Mouse (Mus musculus) heart, adult 2 months (tissue): ENCODE measurements around the gene Crybg3. TPM values are rescaled to one million over a fixed set of nuclear protein-coding genes. Genes with fewer than 3 reads are reported as not detected.
"Not testable (repeated sequence)": the region's sequence is repeated elsewhere in the genome, so short reads cannot be mapped to it uniquely, and the experiment has no call there.

Experiments used
- DNase-seq, 2 experiments: peaks; one replicate each; pipeline ENCODE4 v3.0.0; 2021
- H3K27ac ChIP-seq: fragments of 200-600 bp; 2 replicates; pipeline ENCODE4 v1.8.1; 2022
- H3K27me3 ChIP-seq: fragments of 200-500 bp; 2 replicates; pipeline ENCODE4 v1.6.1; 2012; ENCODE audit warnings: mild to moderate bottlenecking, low read length, inconsistent platforms, mixed read lengths; ENCODE audit not compliant: control insufficient read depth, insufficient read depth
- H3K36me3 ChIP-seq: fragments of 200-500 bp; 2 replicates; pipeline ENCODE4 v1.6.1; 2012; ENCODE audit warnings: low read length, inconsistent platforms; ENCODE audit not compliant: control insufficient read depth, insufficient read depth
- H3K4me1 ChIP-seq: fragments of 200-500 bp; 2 replicates; pipeline ENCODE4 v1.6.1; 2011; ENCODE audit warnings: low read length; ENCODE audit not compliant: control insufficient read depth, insufficient read depth
- H3K4me3 ChIP-seq: fragments of 200-600 bp; 2 replicates; pipeline ENCODE4 v1.8.1; 2022
- H3K79me2 ChIP-seq: fragments of 200-500 bp; replicated peaks from 2 replicates; pipeline ENCODE4 v1.6.1; 2012; ENCODE audit warnings: mild to moderate bottlenecking, inconsistent platforms, low read length, moderate library complexity, mixed read lengths; ENCODE audit not compliant: control insufficient read depth, insufficient read depth
- H3K9ac ChIP-seq: fragments of 200-500 bp; 2 replicates; pipeline ENCODE4 v1.6.1; 2012; ENCODE audit warnings: low read depth, mild to moderate bottlenecking, control low read depth, inconsistent platforms, low read length, mixed read lengths
- CTCF ChIP-seq: fragments of 200-600 bp; IDR thresholded peaks from 2 replicates; pipeline ENCODE4 v1.8.1; 2022; ENCODE audit warnings: antibody characterized with exemption, mild to moderate bottlenecking, moderate library complexity
- EP300 ChIP-seq: fragments of 200-500 bp; IDR thresholded peaks from 2 replicates; pipeline ENCODE4 v1.6.1; 2011; ENCODE audit warnings: low read depth, low read length, control low read depth; ENCODE audit not compliant: insufficient read depth
- POLR2A ChIP-seq: fragments of 200-500 bp; IDR thresholded peaks from 2 replicates; pipeline ENCODE4 v1.6.1; 2011; ENCODE audit warnings: mild to moderate bottlenecking, low read depth, low read length, control low read depth; ENCODE audit not compliant: insufficient read depth
- WGBS: fragments of 180-500 bp; shearing (Covaris S2); methylation state at CpG from one replicate; pipeline ENCODE4 v1.1.7; 2018; 5-methylcytosine and 5-hydroxymethylcytosine counted together
- intact Hi-C: fragments of 180-260 bp; cut with DNase I; formaldehyde crosslinking; loops from one replicate; pipeline ENCODE4 v1.15.1; 2025
- polyA plus RNA-seq: library from polyadenylated mRNA; depleted of rRNA; stranded (reverse); fragments of >200 nt; gene quantifications from 2 replicates; pipeline ENCODE4 v1.2.3, GENCODE M21; 2012
- total RNA-seq, 2 experiments: library from RNA; stranded (reverse); gene quantifications; 2 replicates each; pipeline ENCODE4 v1.2.3; 2021

Crybg3 gene
- total and polyA plus RNA-seq, 3 experiments, result 14.9 to 74.7 (median 65.0) TPM

GRCm38 (mm10) chr16:59474788-59475187 lies 126.0 kb downstream of the Crybg3 start:
- TF ChIP-seq POLR2A (no peak), CTCF (peak; percentile 94; the same call in 1 of the 2 replicates)
- no peaks in the 10 kb centered on the region; the same call in 1 of the 2 replicates for H3K36me3 ChIP-seq
- no peak overlapping the region for H3K27ac ChIP-seq
- peak; percentile 40 to 72 for DNase-seq
- no peak overlapping the region for H3K4me3 ChIP-seq
- WGBS, result 18% methylated on average over 1 of the region's 1 CpGs
- intact Hi-C loops, result loop anchor here (1.0 to 5.0 kb wide), 3 partner anchors 128 to 163 kb away; partner anchors contain the start of genes Arl6 and Crybg3
- no peaks in the 10 kb centered on the region for H3K4me1 ChIP-seq
- H3K27me3 ChIP-seq, result no peaks in the 10 kb centered on the region
- H3K79me2 ChIP-seq, result no peaks in the 10 kb centered on the region
- no peak overlapping the region for H3K9ac ChIP-seq

- 53% methylated on average over 6 of the region's 6 CpGs for WGBS
- Histone ChIP-seq H3K27ac (no peak overlapping the region), H3K9ac (no peak overlapping the region), H3K4me1 (no peaks in the 10 kb centered on the region), H3K4me3 (peak overlapping the region; percentile 82), H3K79me2 (no peaks in the 10 kb centered on the region), H3K36me3 (no peaks in the 10 kb centered on the region; the same call in 1 of the 2 replicates), H3K27me3 (no peaks in the 10 kb centered on the region)
- TF ChIP-seq CTCF, result no peak
- no peak for TF ChIP-seq EP300
- no peak for TF ChIP-seq POLR2A
- no peak for DNase-seq
- intact Hi-C loops, result loop anchor here (5.0 kb wide), 2 partner anchors 130 to 165 kb away; partner anchors contain the start of genes Arl6 and Crybg3
These were observed 128.2 kb downstream of the Crybg3 start for GRCm38 (mm10) chr16:59472546-59472945.

- intact Hi-C loops, result loop anchor here (5.0 kb wide), 2 partner anchors 131 to 166 kb away; partner anchors contain the start of genes Arl6 and Crybg3
- TF ChIP-seq CTCF (peak; percentile 14; the same call in 1 of the 2 replicates), EP300 (no peak), POLR2A (peak; percentile 46; the same call in 1 of the 2 replicates)
- Histone ChIP-seq H3K9ac (peak within 1 kb of the TSS; percentile 80), H3K4me3 (peak within 1 kb of the TSS; percentile 82), H3K36me3 (no peaks in the 10 kb centered on the region; the same call in 1 of the 2 replicates), H3K27ac (peak within 1 kb of the TSS; percentile 71), H3K79me2 (no peaks in the 10 kb centered on the region), H3K4me1 (no peaks in the 10 kb centered on the region), H3K27me3 (no peaks in the 10 kb centered on the region)
- WGBS, result 1% methylated on average over 55 of the region's 56 CpGs
- DNase-seq, result peak; percentile 88
These were observed 129.0 kb downstream of the Crybg3 start, which contains the start of gene Riox2 for GRCm38 (mm10) chr16:59471637-59472278. Riox2 (plus strand) TSS chr16:59471775.

GRCm38 (mm10) chr16:59469846-59470245 lies 130.9 kb downstream of the Crybg3 start:
- DNase-seq, result no peak

GRCm38 (mm10) chr16:59463973-59464372 lies 136.8 kb downstream of the Crybg3 start:
- Histone ChIP-seq H3K27ac (no peak overlapping the region), H3K79me2 (no peaks in the 10 kb centered on the region), H3K36me3 (no peaks in the 10 kb centered on the region), H3K27me3 (no peaks in the 10 kb centered on the region), H3K9ac (no peak overlapping the region), H3K4me3 (no peak overlapping the region), H3K4me1 (no peaks in the 10 kb centered on the region)
- WGBS, result 92% methylated on average over 6 of the region's 6 CpGs
- DNase-seq, result no peak
- intact Hi-C loops, result no loop called here
- no peak for TF ChIP-seq POLR2A
- TF ChIP-seq EP300, result no peak
- no peak for TF ChIP-seq CTCF

More at GRCm38 (mm10) chr16:59469846-59470245, 130.9 kb downstream of the Crybg3 start:
- H3K4me3 ChIP-seq, result no peak overlapping the region
- H3K27ac ChIP-seq, result no peak overlapping the region
- H3K27me3 ChIP-seq, result no peaks in the 10 kb centered on the region
- H3K79me2 ChIP-seq, result no peaks in the 10 kb centered on the region
- no peak for TF ChIP-seq EP300
- 90% methylated on average over 1 of the region's 1 CpGs for WGBS
- no peaks in the 10 kb centered on the region for H3K4me1 ChIP-seq
- no peaks in the 10 kb centered on the region for H3K36me3 ChIP-seq
- no peak overlapping the region for H3K9ac ChIP-seq
- intact Hi-C loops, result loop anchor here (5.0 kb wide), 2 partner anchors 132 to 167 kb away; partner anchors contain the start of genes Arl6 and Crybg3

- Histone ChIP-seq H3K27me3 (no peaks in the 10 kb centered on the region), H3K27ac (no peak overlapping the region), H3K4me1 (no peaks in the 10 kb centered on the region), H3K9ac (no peak overlapping the region), H3K36me3 (no peaks in the 10 kb centered on the region), H3K4me3 (no peak overlapping the region), H3K79me2 (no peaks in the 10 kb centered on the region)
- DNase-seq, result no peak
- 70% methylated on average over 4 of the region's 4 CpGs for WGBS
- intact Hi-C loops, result no loop called here
- TF ChIP-seq CTCF (no peak), EP300 (no peak), POLR2A (no peak)
These were observed 137.2 kb downstream of the Crybg3 start for GRCm38 (mm10) chr16:59463567-59463966.

GRCm38 (mm10) chr16:59459259-59459861 lies 141.4 kb downstream of the Crybg3 start:
- 81% methylated on average over 5 of the region's 5 CpGs for WGBS
- H3K79me2 ChIP-seq, H3K4me3 ChIP-seq, H3K36me3 ChIP-seq, H3K27me3 ChIP-seq, H3K27ac ChIP-seq, intact Hi-C loops, H3K9ac ChIP-seq, H3K4me1 ChIP-seq: not testable (repeated sequence)
- peak in 1 of 2 experiments; percentile 13 for DNase-seq
